Mouse (Mus musculus): ENCODE measurements around the gene Clic6.

GRCm38 (mm10) chr16:92523351-92523750, 37.8 kb downstream of the Clic6 start:
- TF ChIP-seq POLR2A (IDR thresholded peaks at IDR 0.05; ENCODE audit: insufficient read length, low read depth) (no peak), SRF (IDR thresholded peaks at IDR 0.05; ENCODE audit: control insufficient read depth, insufficient read length, low read depth) (no peak), CEBPB (IDR thresholded peaks at IDR 0.05; ENCODE audit: insufficient read depth, poor library complexity, severe bottlenecking) (no peak), POLR2AphosphoS2 (IDR thresholded peaks at IDR 0.05; ENCODE audit: insufficient read length, low read depth) (no peak), MAX (IDR thresholded peaks at IDR 0.05; ENCODE audit: low read depth) (no peak), USF1 (IDR thresholded peaks at IDR 0.05; ENCODE audit: low read depth) (no peak), REST (IDR thresholded peaks at IDR 0.05; ENCODE audit: insufficient read depth, insufficient read length) (no peak), E2F4 (IDR thresholded peaks at IDR 0.05; ENCODE audit: insufficient read depth) (no peak), TCF12 (IDR thresholded peaks at IDR 0.05; ENCODE audit: insufficient read depth, poor library complexity, severe bottlenecking) (no peak)

Measured in myocyte (in vitro differentiated cells).